Mouse (Mus musculus): ENCODE results near the gene Prkag2. TPM values are rescaled to one million over a fixed set of nuclear protein-coding genes. Genes with fewer than 3 reads are reported as not detected.

Gene Prkag2
- total RNA-seq, 2 experiments from 2014 or later = 162 to 172 TPM

DNA sequence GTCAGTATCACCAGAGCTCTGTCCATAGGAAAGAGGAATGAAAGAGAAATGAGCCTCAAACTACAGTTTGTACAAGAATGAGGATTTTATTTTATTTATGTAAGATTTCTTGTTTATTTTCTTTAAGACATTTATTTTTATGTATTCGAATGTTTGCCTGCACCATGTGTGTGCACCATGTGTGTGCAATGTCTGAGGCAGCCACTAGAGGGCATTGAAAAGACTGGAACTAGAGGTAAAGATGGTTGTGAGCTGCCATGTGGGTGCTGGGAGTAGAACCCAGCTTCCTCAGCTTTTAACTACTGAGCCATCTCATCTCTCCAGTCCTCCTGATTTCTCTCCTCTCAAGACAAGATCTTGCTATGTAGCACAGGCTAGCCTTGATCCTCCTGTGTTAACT, 166.7 kb downstream of the Prkag2 start:
- DNase-seq = no peak
- intact Hi-C loops (cut with DNase I) = no loop called here

DNA sequence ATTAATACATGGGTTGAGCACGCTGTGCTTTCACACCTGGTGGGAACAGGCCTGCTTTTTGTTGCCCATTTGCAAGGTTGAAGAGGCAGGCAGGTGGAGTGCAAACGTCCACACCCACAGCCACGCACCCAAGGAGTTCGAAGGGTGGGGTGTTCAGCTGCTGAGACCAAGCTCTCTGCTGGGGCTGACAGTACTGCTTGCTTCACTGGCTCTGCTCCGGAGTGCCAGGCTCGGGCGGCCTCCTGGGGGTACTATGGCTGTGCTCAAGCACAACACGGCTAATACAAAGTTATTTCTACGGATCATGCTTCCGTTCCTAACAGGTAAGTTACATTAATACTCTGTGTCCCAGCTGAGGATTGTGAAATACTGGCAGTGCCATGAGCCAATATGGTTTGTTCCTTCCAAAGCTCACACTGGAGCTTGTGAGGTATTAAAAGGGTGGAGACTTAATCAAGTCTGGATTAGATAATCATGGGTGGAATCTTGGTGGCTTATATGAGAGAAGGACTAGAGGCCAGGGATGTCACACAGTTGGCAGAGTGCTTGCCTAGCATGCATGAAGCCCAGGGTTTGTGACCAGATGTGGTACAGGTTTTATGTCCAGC, 168.8 kb downstream of the Prkag2 start:
- intact Hi-C loops (cut with DNase I) = no loop called here
- DNase-seq = no peak

DNA sequence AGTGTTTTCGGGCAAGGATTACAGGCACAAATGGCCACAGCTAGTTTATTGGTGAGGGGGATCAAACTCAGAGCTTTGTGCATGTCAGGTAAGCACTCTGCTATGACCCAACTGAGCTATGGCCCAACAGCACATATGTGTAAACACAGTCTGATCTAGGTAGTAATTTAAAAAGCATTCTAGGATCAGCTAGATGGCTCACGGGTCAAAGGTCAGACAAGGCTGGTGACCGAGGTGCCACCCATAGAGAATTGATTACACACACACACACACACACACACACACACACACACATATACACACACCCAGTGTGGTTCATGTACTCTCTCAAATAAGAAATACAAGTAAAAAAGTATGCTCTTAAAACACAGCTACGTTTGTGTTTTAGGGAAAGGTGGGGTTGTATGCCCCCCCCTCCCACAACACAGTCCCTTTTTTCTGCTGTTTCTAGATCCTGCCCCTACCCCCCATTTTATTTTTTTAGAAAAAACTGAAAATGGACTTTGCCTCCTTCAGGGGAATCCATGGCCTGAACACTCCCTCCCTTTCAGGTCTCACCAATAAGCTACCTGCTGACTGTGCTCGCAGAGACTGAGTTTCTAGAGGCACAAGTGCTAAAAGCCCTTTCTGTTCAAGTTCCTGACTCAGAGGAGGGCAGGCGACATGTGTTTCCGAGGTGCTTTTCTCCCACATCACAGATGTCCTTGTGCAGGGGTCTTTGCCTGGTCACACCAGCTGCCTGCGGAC, 169.4 kb downstream of the Prkag2 start:
- intact Hi-C loops (cut with DNase I) = no loop called here
- no peak for DNase-seq

- intact Hi-C loops (cut with DNase I) = no loop called here
- DNase-seq = no peak
Observed at GRCm38 (mm10) chr5:24928816-24929215, 171.6 kb downstream of the Prkag2 start.

GRCm38 (mm10) chr5:24927706-24928105, 172.7 kb downstream of the Prkag2 start:
- intact Hi-C loops (cut with DNase I) = no loop called here
- DNase-seq = no peak

DNA sequence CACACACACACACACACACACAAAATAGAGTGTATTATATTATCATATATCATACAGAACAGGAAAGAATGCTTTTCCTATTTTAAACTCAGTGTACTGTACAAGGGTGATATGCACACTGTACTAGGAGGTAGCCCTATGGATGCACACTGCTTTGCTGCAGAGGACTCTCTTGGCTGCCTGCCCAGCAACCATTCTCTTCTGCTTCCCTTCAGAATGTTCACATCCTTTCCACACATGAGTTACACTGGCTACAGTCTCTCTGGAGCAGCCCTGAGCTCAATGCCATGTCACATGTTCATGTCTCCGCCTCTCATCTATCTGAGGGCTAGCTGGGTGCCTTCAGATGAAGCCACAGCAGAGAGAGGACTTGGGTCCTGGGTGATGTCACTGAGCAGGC, 181.3 kb downstream of the Prkag2 start:
- intact Hi-C loops (cut with DNase I) = no loop called here
- peak; percentile 46 for DNase-seq

DNA sequence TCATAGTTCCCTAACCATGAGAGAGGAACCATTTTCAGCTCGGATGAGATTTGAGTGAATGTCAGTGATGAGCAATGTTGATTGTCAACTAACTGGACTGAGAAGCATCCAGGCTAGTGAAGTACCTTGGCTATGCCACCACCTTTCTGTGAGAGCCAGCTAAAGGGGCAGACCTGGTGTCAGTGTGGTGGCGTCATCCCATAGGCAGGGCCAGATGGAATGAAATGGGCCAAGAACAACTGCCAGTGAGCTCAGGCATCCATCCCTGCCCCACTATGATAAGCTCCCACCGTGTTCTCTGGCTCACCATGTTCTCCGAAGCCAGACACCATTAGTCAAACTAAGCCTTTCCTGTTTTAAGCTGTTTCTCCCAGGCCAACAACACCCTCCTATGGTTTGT, 183.9 kb downstream of the Prkag2 start:
- no peak for DNase-seq
- intact Hi-C loops (cut with DNase I) = no loop called here

- no peak for DNase-seq
- intact Hi-C loops (cut with DNase I) = no loop called here
Observed at GRCm38 (mm10) chr5:24915119-24915518, 185.3 kb downstream of the Prkag2 start.

DNA sequence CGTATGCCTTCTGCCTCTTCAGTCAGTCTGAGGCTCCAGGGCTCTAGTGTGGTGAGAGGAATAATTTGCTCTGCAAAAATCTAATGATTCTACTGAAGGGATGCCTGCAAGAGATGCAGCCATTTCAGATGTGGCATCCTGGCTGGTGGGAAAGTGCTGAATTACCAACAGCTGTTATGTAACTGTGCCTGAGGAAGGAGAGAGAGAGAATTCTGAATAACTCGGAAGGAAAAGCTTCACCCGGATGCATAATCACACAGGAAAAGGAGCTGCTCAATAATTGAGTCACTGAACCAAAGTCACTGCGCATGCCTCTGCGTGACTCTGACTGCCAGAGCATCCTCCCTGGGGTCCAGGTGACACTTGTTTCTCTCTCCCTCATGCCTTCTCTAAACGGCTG, 186.8 kb downstream of the Prkag2 start:
- DNase-seq = no peak
- intact Hi-C loops (cut with DNase I) = no loop called here

GRCm38 (mm10) chr5:24908820-24909716, 191.4 kb downstream of the Prkag2 start:
- intact Hi-C loops (cut with DNase I) = loop anchor here (5.0 kb wide), 2 partner anchors 78 to 93 kb away; no protein-coding TSS in a partner anchor
- peak; percentile 73 for DNase-seq

DNA sequence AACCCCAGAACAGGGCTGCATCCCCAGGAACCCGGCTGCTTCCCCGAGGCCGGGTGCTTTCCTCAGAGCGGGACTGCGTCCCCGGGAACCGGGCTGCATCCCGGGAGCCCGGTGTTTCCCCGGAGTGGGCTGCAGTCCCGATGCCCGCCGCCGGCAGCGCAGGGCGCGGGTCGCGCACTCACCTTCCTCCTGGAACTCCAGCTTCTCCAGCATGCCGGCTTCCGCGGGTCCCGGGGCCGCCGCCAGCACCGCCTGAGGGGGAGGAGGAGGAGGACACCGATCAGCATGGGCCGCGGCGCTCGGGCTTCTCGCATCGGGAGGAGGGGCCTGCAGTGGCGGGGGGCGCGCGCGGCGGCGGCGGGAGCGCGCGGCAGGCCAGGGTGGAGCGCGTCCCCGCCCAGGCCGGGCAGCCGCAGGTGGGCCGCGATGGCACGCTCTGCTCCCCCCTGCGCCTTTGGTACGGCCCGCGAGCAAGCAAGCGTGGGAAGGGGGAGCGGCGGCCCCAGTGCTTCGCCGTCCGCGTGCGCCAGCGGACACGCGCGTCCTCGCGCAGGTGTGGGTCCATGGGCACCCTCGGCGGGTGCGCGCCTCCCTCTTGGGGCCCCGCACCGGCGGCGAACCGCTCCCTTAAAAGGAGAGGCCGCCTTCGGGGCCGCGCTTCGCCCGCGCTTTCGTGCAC, 192.2 kb downstream of the Prkag2 start:
- intact Hi-C loops (cut with DNase I) = loop anchor here (5.0 kb wide), 2 partner anchors 79 to 94 kb away; no protein-coding TSS in a partner anchor
- DNase-seq = peak; percentile 95

GRCm38 (mm10) chr5:24907737-24908136, 192.7 kb downstream of the Prkag2 start:
- intact Hi-C loops (cut with DNase I) = loop anchor here (5.0 kb wide), 2 partner anchors 80 to 95 kb away; no protein-coding TSS in a partner anchor
- no peak for DNase-seq

GRCm38 (mm10) chr5:24906844-24907243, 193.6 kb downstream of the Prkag2 start:
- no peak for DNase-seq

GRCm38 (mm10) chr5:24904941-24905340, 195.5 kb downstream of the Prkag2 start:
- peak; percentile 27 for DNase-seq
- intact Hi-C loops (cut with DNase I) = loop anchor here (5.0 kb wide), 2 partner anchors 82 to 97 kb away; no protein-coding TSS in a partner anchor

More at GRCm38 (mm10) chr5:24906844-24907243, 193.6 kb downstream of the Prkag2 start:
- intact Hi-C loops (cut with DNase I) = loop anchor here (5.0 kb wide), 2 partner anchors 80 to 95 kb away; no protein-coding TSS in a partner anchor

DNA sequence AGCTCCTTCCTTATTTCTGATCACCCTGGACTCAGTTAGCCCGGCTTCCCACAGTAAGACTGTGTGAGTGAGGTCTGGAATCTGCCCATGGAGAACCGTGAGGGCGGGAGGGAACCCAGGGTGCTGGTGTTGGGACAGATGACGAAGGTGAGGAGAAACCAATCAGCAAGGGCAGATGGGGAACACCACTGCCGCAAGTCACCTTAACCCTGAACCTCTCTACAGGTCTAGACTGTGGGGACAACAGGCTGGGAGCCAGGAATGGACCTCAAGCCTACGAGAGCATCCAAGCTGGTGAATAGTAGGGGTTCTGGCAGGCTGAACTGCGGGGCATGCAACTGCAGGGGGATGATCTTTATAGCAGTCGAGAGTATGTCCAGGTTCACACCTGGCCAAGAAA, 196.0 kb downstream of the Prkag2 start:
- intact Hi-C loops (cut with DNase I) = no loop called here
- DNase-seq = no peak

GRCm38 (mm10) chr5:24904001-24904400, 196.4 kb downstream of the Prkag2 start:
- no peak for DNase-seq
- intact Hi-C loops (cut with DNase I) = no loop called here

DNA sequence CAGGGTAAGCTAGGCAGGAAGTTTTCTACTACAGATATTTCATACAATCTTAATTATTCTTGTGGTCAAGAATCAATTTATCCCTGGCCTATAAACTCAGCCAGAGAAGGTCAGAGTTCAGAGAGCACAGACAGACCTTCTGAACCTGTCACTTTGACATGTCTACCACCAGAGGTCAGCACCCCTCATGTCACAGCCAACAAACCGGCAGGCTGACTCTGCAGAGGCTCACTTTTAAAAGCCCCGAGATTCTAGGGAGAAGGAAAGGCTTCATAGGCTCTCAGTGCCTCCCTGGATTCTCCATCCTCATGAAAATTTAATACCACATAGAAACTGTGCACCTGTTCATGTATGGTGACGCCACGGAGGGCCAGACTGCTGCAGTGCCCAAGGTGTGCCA, 197.6 kb downstream of the Prkag2 start:
- peak; percentile 49 for DNase-seq
- intact Hi-C loops (cut with DNase I) = no loop called here

- intact Hi-C loops (cut with DNase I) = no loop called here
- DNase-seq = no peak
Observed at GRCm38 (mm10) chr5:24895606-24896005, 204.8 kb downstream of the Prkag2 start.

DNA sequence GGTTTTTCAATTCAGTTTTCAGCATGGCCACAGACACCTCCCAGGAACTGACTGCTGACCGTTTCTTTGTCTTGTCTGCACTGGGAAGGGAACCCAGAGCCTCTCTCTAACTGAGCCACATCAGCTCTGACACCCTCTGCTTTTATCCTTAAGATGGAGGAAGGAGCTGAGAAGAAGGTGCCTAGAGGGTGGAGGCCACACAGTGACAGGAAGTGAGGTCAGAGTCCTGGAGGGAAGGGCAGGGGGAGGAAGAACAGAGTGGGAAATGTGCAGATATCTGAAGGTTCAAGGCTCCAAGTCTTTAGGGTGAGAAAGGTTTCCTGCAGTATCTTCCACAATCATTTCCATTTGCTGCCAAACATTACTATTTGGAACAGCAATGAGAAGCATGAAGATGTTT, 205.6 kb downstream of the Prkag2 start:
- intact Hi-C loops (cut with DNase I) = no loop called here
- no peak for DNase-seq

DNA sequence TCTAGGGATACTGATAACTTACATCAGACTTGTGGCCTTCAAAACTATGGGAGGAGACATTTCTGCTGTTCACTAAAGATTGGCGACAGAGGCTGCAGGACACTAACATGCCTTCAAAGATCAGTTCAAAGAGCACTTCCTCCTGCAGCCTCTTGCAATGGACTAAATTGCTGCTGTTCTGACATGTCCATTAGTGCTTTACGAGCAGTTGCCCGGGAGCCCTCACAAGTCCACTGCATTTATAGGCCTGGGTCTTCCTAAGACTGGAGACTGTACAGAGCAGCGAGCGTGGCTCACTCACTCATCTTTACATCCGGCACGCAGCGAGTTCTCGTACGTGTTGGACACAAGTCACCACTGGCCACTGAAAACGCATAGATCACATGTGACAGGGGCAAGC, 208.0 kb downstream of the Prkag2 start:
- DNase-seq = no peak
- intact Hi-C loops (cut with DNase I) = no loop called here
